Mouse (Mus musculus) layer of hippocampus, postnatal 25 days (tissue): ENCODE measurements around the gene Mpp3. TPM values are rescaled to one million over a fixed set of nuclear protein-coding genes. Genes with fewer than 3 reads are reported as not detected.

Source experiments
- DNase-seq, 2 experiments: peaks; one replicate each; pipeline ENCODE4 v3.0.0; 2022; ENCODE audit warnings: mixed read lengths in 2 of 2, low spot score in 1 of 2; ENCODE audit errors: extremely low spot score in 1 of 2
- total RNA-seq, 2 experiments: library from RNA; stranded (reverse); gene quantifications; 2 replicates each; pipeline ENCODE4 v1.2.3; 2021

Mpp3 gene
- 10 to 100 TPM; 80.5 to 82.4 TPM for total RNA-seq

GRCm38 (mm10) chr11:102028087-102028816 lies at the start of gene Mpp3:
Gene Mpp3 (minus strand): TSS chr11:102028461.
- no peak for DNase-seq

DNA sequence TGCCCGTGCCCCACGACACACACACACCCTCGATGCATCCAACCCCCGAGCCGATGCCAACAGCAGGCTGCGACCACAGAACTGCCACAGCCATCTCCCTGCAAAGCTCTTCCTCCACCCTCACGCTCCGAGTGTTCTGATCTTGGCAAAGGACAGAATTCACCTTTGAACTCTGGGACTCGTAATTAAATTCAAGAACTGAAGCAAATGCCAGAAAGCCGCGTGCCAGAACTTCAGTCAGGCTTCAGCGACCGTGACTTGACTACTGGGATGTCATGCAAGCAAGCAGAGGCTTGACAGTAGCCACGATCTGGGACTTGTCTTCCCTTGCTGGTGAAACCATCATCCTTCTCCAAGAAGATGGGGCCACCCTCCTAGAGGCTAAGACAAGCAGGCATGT lies 45.5 kb upstream of the Mpp3 start:
- DNase-seq, result no peak

DNA sequence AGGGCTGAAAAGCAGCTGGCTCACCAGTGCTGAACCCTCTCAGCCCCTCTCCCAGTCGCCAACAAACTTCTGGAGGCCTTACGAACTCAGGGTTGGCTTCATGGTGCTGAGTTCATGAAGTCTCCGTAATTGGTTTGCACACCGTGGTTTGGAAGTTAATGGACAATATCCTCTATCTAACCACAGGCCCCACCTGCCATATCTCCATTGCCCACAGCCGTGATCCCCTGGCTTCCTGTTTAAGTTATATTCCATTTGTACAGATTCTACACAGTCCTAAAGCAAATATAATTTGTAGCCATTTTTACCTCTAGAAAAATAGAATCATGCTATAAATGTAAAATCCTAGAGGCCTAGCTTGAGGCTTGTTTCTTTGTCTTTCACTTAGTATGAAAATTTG lies 44.5 kb upstream of the Mpp3 start:
- no peak for DNase-seq

DNA sequence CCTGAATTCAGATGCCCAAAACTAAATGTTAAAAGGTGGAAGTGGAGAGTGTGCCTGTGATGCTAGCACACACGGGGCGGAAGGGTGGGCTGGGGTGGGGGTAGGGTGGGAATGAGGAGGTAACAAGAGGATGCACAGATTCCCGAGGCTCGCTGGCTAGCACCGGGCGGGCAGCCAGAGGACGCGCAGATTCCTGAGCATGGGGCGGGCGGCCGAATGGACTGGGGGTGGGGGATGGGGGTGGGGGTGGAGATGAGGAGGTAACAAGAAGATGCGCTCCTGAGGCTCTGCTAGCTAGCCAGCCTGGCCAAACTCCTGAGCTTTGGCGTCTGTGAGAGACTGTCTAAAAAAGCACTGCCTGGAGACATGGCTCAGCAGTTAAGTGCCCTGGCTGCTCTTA lies 42.2 kb upstream of the Mpp3 start:
- DNase-seq, result no peak

GRCm38 (mm10) chr11:102069633-102070032 lies 41.4 kb upstream of the Mpp3 start:
- no peak for DNase-seq

DNA sequence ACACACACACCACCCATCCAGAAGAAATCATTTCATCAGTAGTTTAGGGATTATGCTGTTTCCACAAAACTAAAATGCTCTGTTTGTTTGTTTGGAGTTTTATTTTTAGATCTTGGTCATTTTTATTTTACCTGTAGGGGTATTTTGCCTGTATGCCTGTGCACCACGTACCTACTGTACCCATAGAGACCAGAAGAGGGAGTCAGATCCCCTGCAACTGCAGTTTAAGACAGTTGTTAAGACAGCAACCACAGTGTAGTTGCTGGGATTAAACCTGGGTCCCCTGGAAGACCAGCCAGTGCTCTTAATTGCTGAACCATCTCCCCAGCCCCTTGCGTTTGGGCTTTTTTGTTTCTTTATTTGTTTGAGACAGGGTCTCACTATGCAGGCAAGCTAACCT lies 40.7 kb upstream of the Mpp3 start:
- no peak for DNase-seq

DNA sequence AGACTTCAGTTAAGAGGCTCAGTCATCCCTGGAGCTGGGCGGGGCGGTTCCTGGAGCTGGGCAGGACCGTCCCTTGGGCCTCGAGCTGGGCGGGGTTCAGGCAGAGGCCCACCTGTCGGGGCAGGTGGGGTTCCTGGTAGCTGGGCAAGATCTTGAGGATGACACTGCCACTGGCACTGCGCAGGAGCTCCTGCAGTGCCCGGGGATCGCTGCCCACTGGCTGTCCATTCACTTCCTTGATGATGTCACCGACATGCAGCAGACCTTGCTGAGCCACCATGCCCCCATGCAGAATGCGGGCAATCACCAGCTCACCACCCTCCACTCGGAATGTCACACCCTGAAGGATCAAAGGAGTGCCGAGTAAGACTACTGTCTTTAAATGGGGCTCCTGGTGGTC lies 34.8 kb upstream of the Mpp3 start:
- no peak for DNase-seq

DNA sequence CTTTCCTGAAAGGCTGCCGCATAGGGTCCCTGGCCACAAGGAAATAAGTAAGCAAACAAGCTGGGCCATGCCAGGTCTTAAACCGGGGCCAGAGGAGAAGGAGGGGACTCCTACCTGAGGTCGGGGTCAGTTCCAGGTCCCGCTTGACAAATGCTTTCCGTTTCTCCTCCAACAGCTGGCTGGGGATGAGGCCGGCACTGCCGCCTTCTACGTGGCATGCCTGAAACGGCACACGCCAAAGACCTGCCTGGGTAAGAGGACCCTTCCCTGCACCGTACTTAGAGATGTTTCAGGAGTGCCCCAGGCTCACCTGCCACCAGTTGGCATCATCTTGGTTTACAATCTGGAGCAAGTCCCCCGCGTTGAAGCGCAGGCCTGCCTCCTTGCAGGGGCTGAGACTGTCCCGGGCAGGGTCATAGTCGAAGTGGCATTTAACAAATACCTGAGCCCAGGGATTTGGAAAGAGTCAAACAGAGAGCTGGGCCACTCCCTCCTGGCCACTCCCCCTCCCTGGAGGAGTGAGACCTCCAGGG lies 33.7 kb upstream of the Mpp3 start:
- DNase-seq, result no peak

DNA sequence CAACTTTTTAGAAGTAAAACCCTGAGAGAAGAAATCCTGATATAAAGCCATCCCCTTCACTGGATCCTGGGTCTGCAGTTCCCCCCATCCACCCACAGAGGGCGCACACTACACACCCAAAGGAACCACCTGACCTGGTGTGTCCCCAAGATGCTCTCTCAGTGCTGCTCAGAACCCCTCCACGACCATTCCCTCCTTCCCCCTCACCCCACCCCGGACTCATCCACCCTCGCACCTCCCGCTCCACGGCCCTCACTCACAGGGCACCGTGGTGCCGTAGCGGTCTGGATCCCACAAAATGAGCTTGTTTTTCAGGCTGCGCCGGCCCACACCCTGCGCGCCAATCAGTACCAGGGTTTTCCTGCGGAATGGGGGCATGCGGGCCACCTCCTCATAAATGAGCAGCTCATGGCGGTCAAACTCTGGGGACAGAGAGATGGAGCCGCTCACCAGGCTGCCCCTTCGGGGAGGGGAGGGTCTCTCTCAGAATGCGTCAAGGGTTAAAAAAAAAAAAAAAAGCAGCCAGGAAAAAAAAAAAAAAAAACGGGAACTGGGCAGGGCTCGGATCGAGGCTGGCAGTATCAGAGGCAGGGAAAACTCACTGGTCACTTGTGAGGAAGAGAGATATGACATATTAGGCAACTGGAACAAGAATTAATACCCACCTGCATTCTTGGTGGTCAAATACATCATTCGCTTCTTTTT lies 33.1 kb upstream of the Mpp3 start:
- DNase-seq, result peak; percentile 71 to 78

GRCm38 (mm10) chr11:102053847-102054246 lies 25.6 kb upstream of the Mpp3 start:
- DNase-seq, result peak in 1 of 2 experiments; percentile 74

GRCm38 (mm10) chr11:102053183-102053582 lies 24.9 kb upstream of the Mpp3 start:
- no peak for DNase-seq

DNA sequence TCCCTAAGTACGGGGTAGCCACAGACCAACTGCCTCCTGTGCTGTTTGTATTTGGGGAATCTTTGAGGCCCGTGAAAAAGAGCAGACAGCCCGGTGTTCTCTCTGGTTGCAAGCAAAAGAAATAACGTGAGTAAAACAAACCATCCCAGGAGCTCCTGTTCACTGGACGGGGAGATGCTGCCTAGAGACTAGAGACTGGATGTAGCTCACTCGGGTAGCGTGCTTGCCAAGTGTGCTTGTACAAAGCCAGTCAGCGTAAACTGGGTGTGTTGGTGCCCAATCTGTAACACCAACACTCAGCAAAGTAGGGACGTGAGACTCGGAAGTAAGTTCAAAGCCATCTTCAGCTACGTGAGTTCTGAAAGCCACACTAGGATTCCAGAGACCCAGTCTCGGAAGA lies 24.4 kb upstream of the Mpp3 start:
- no peak for DNase-seq

DNA sequence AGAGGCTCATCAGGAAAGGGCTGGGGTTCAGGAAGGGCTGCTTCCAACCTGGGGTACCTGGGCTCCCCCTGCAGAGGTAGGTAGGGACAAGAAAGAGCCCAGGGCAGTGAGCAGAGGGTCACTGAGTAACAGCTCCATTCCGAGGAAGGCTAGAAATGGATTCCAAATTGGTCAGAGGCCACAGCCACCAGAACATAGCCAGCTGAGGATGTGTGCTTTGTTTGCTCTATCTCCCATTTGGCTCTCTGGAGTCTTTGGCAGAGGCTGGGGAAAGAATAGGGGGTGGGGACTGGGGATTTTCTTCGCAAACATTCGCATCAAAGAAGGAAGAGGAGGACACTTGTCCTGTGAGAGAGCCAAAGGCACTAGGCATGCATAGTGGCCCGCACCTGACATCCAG lies 23.7 kb upstream of the Mpp3 start:
- DNase-seq, result no peak

DNA sequence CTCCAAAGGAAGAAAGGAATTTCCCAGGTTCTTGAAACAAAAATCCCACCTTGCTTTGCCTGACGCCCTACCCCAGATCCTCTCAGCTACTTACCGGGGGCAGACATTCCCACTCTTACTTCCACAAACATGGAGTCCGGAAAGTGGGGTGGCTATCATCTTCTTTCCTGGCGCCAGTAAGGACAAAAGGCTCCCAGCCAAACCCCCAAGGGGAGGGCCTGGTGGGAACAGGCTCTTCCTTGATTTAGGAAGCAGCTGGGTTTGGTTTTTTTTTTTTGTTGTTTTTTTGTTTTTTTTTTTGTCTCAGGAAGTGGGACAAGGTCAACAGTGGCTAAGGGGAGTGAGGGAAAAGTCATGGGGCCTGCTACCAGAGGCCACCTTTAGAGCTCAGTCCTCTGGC lies 23.3 kb upstream of the Mpp3 start:
- no peak for DNase-seq

- no peak for DNase-seq
Observed at GRCm38 (mm10) chr11:102049875-102050482, 21.7 kb upstream of the Mpp3 start.

DNA sequence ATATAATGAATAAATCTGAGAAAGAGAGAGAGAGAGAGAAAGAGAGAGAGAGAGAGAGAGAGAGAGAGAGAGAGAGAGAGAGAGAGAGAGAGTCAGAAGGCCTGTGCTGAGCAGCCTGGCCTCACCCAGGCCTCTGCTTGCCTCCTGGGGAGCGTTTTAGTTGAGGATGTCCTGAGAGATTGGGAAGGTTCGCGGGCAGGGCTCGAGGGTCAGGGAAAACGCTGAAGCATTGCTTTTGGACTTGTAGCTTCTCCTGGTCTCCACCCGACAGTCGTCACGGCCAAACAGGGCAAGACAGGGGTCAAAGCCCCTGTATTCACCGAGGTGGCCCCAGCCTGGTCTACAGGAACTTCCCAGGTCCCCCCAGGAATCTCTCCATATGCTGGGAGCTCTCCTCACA lies 18.3 kb upstream of the Mpp3 start:
- no peak for DNase-seq

DNA sequence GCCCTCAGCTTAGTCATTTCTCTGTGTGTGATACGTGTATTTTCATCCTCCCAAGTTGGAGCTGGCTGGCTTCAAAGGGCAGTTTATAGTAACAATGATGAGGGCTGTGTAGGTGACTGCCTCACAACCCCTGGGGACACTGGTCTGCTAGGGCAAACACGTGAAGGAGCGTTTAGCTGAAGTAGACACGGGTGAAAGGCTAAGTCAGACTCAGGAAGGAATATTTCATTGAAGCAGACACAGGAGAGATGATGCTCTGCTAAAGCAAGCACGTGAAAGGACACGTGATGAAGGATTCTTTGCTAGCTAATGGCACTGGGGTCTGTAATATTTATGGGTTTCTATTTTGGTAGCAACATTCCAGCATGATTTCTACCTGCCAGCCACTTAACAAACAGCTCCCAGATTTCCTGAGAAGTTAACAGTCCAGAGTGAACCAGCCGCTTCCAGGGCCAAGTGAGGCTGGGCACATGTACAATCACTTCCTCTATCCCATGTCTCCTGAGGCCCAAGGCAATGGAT lies 16.5 kb upstream of the Mpp3 start:
- no peak for DNase-seq

DNA sequence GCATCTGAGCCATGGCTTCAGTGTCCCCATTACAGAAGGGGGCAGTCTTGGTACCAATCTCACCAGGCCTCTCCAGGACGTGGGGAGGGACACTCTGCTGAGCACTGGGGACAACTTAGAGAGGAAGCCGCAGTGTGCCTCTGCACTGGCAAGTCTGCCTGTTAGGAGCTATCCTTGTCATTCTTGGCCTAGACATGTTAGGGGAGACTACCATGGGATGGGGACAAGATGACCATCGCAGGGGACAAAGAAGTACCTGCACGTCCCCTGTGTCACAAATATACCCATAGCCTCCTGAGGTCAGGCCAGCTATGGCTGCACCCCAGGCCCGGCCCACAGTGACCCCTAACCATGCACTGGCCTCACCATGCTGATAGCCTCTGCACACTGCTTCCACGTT lies 15.1 kb upstream of the Mpp3 start:
- DNase-seq, result no peak

GRCm38 (mm10) chr11:102042971-102043370 lies 14.7 kb upstream of the Mpp3 start:
- DNase-seq, result no peak

GRCm38 (mm10) chr11:102041350-102041949 lies 13.2 kb upstream of the Mpp3 start, which contains the start of gene Cd300lg:
Gene Cd300lg (plus strand): TSS chr11:102041509.
- no peak for DNase-seq

- DNase-seq, result no peak
Observed at GRCm38 (mm10) chr11:102040646-102041045, 12.4 kb upstream of the Mpp3 start.
